Mouse (Mus musculus): ENCODE measurements around the gene Coro6.

Gene Coro6

DNA sequence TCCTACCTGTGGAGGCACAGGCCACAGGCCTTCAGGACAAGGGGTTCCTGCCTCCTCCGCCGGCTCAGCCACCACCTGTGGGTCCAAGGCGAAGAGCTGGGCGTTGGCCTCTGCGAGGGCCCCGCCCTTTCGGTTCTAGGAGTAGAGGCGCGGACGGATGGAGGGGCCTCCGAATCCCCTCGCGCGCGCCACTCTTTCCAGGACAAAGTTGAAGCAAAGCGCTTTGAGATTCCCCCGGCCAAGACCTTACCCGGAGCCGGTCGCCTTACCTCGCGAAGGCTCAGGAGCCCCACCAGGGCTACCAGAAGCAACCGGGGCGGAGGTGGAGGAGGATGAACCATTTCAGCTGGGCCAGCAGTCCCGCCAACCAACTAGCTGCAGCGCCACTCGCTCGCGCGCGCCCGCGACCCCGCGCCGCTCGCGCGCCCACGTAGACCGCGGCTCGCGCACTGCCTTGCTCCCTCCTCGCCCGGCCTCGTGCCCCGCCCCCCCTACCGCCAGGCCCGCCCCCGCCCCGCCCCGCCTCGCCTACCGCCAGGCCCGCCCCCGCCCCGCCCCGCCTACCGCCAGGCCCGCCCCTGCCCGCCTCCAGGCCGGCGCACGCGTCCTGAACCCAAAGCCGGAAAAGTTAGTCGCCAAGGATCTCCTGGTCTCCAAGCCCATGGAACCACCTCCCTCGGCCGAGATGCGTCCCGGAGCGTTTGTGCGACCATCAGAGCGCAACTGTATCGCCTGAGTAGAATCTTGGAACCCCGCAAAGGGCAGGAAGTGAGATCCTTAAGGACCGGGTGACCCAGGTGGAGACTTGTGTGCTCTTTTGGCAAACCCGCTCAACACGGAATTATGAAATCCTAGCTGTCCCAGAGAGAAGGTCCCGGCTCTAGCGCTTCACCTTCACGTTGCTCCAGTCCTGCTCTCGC, 50.9 kb downstream of the Coro6 start:
- DNase-seq (ENCODE audit: low spot score in 2 of 2): peak; percentile 85 to 86

DNA sequence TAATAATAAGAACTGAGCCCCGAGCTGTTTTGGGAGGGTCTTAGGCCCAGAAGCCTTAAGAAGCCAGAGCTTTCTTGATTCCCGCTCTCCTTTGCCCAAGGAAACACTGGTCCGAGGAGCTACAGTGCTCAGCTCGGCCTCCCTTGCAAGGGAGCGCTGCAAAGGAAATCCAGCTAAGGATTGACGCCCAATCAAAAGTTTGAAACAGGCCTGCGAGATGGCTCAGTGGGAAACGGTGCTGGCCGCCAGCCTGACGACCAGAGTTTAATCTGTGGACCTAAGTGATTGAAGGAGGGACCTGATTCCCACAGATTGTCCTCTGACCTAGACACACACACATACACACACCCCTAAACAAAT, 51.6 kb downstream of the Coro6 start:
- no peak for DNase-seq (ENCODE audit: low spot score in 2 of 2)

- peak in 1 of 2 experiments; percentile 47 for DNase-seq (ENCODE audit: low spot score in 2 of 2)
These were observed 52.1 kb downstream of the Coro6 start for GRCm38 (mm10) chr11:77514281-77514831.

- peak; percentile 67 to 69 for DNase-seq (ENCODE audit: low spot score in 2 of 2)
These were observed 52.8 kb downstream of the Coro6 start, which contains the start of gene Abhd15 for GRCm38 (mm10) chr11:77514832-77515636. Abhd15 (plus strand) TSS chr11:77515121.

- DNase-seq (ENCODE audit: low spot score in 2 of 2): no peak
These were observed 53.7 kb downstream of the Coro6 start, which contains the start of gene Trp53i13 for GRCm38 (mm10) chr11:77515637-77516552. Trp53i13 (minus strand) TSS chr11:77515980.

GRCm38 (mm10) chr11:77516553-77517425, 54.6 kb downstream of the Coro6 start:
- no peak for DNase-seq (ENCODE audit: low spot score in 2 of 2)

GRCm38 (mm10) chr11:77518051-77518798, 56.0 kb downstream of the Coro6 start:
- DNase-seq (ENCODE audit: low spot score in 2 of 2): no peak

- DNase-seq (ENCODE audit: low spot score in 2 of 2): peak; percentile 80 to 84
These were observed 56.8 kb downstream of the Coro6 start, which contains the start of gene Gm10392 for GRCm38 (mm10) chr11:77519043-77519442. Gm10392 (minus strand) TSS chr11:77519198.
